Mouse (Mus musculus) lung, embryonic 14.5 days (tissue): ENCODE measurements around the gene Gabrb3. TPM values are rescaled to one million over a fixed set of nuclear protein-coding genes. Genes with fewer than 3 reads are reported as not detected.
A peak's percentile ranks its signal among the peaks of the same experiment; 100 is the strongest.
"Not testable (repeated sequence)": the region's sequence is repeated elsewhere in the genome, so short reads cannot be mapped to it uniquely, and the experiment has no call there.

Source experiments
- ATAC-seq: fragments of 200-750 bp; cut with Nextera tagmentation; 2 replicates; pipeline ENCODE4 v1.8.0; 2017; ENCODE audit warnings: mild to moderate bottlenecking, moderate TSS enrichment, moderate library complexity; ENCODE audit not compliant: insufficient read depth
- DNase-seq: peaks from one replicate; pipeline ENCODE4 v3.0.0-alpha.2; 2015
- H3K27ac ChIP-seq: fragments of 300-500 bp; sonication (generic); 2 replicates; pipeline ENCODE4 v1.5.1; 2014; ENCODE audit warnings: low read depth, mild to moderate bottlenecking, moderate library complexity
- H3K27me3 ChIP-seq: fragments of 300-500 bp; sonication (generic); 2 replicates; pipeline ENCODE4 v1.6.1; 2014; ENCODE audit warnings: low read length, control low read depth; ENCODE audit not compliant: insufficient read depth
- H3K36me3 ChIP-seq: fragments of 300-500 bp; sonication (generic); 2 replicates; pipeline ENCODE4 v1.6.1; 2014; ENCODE audit warnings: control low read depth; ENCODE audit not compliant: insufficient read depth
- H3K4me1 ChIP-seq: fragments of 300-500 bp; sonication (generic); 2 replicates; pipeline ENCODE4 v1.6.1; 2014; ENCODE audit warnings: antibody characterized with exemption, control low read depth; ENCODE audit not compliant: insufficient read depth
- H3K4me2 ChIP-seq: fragments of 300-500 bp; sonication (generic); 2 replicates; pipeline ENCODE4 v1.6.1; 2014; ENCODE audit warnings: mild to moderate bottlenecking
- H3K4me3 ChIP-seq: fragments of 300-500 bp; sonication (generic); 2 replicates; pipeline ENCODE4 v1.5.1; 2014; ENCODE audit warnings: low read depth, low read length
- H3K9ac ChIP-seq: fragments of 300-500 bp; sonication (generic); 2 replicates; pipeline ENCODE4 v1.6.1; 2014
- H3K9me3 ChIP-seq: fragments of 300-500 bp; sonication (generic); 2 replicates; pipeline ENCODE4 v1.6.1; 2016; ENCODE audit warnings: low read depth, low read length, control low read depth
- CTCF ChIP-seq: IDR thresholded peaks from 2 replicates; pipeline ENCODE4 v1.5.1; 2016; ENCODE audit warnings: antibody characterized with exemption, low read depth
- WGBS: fragments of 180-500 bp; shearing (Covaris S2); extraction: QIAGEN DNeasy Blood & Tissue Kit; methylation state at CpG from one replicate; pipeline ENCODE4 v1.1.7; 2014; 5-methylcytosine and 5-hydroxymethylcytosine counted together
- microRNA-seq: library from miRNA; unstranded; fragments of <30 nt; microRNA quantifications from one replicate; pipeline ENCODE4, GENCODE M21; 2016; ENCODE audit warnings: borderline number of aligned reads
- polyA plus RNA-seq: library from polyadenylated mRNA; unstranded; fragments of >200 nt; fragmentation: Nextera tagmentation; extraction: Ambion mirVana; gene quantifications from 2 replicates; pipeline ENCODE4 v1.2.1, GENCODE M21; 2014

Gene Gabrb3
- polyA plus RNA-seq, 1 experiment from 2014 or later, result 0.53 TPM

DNA sequence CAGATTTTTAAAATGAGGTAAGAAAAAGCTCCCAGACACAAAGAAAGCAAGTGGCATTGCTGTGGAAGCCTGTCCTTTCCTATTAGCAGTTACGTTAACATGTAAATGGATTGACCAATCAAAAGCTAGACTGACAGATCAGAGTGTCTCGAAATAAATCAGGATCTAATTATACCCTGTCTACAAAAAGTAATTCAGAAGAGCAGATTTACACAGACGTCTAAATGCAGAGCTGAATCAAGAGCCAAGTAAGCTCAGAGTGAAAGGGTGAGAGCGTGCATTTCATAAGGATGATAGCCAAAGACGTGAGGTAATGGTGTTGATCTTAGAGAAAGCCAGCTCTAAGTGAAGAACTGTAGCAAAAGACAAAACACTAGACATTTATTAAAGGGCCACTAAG, 359.3 kb downstream of the Gabrb3 start:
- H3K9ac ChIP-seq, result no peak overlapping the region
- DNase-seq (no peak), ATAC-seq (no peak)
- WGBS, result 60% methylated on average over 5 of the region's 5 CpGs
- H3K36me3 ChIP-seq, result no peaks in the 10 kb centered on the region
- no peak overlapping the region for H3K27ac ChIP-seq
- TF ChIP-seq CTCF, result no peak
- no peaks in the 10 kb centered on the region for H3K27me3 ChIP-seq
- no peak overlapping the region for H3K4me2 ChIP-seq
- H3K4me3 ChIP-seq, result no peak overlapping the region
- H3K9me3 ChIP-seq, result no peaks in the 10 kb centered on the region
- H3K4me1 ChIP-seq, result no peaks in the 10 kb centered on the region

DNA sequence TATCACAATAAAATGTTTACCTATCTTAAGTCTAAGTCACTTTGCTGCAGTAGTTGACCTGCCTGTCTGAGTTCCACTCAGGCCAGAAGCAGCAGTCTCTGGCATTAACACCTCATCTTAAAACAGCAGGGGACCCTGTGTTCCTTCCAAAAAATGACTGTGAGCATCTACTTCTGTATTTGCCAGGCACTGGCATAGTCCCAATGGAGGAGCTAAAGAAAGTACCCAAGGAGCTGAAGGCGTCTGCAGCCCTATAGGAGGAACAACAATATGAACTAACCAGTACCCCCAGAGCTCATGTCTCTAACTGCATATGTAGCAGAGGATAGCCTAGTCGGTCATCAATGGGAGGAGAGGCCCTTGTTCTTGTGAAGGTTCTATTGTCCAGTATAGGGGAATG, 366.6 kb downstream of the Gabrb3 start:
- not testable (repeated sequence) for H3K27ac ChIP-seq, H3K27me3 ChIP-seq, H3K4me2 ChIP-seq, H3K36me3 ChIP-seq, H3K9ac ChIP-seq, H3K9me3 ChIP-seq, DNase-seq, H3K4me3 ChIP-seq, H3K4me1 ChIP-seq, ATAC-seq
- 66% methylated on average over 2 of the region's 2 CpGs for WGBS

DNA sequence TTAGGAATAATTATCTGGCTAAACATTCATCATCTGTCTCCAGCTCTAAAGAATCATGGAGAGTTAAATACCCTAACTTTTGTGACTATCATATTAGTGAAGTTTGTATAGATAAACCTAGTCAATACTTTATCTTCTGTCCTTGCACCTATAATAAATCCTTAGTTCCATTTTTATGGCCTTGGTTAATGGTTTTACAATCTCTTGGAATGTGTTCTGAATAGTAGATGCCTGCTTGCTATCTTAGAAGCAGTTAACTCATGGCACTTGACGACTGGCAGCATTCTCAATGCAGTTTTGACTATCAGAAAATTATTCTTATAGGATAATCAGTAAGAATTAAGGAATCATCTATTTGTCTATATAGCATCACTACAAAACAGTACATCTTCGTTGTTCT, 368.0 kb downstream of the Gabrb3 start:
- 50% methylated on average over 2 of the region's 2 CpGs for WGBS
- Histone ChIP-seq H3K36me3 (no peaks in the 10 kb centered on the region), H3K4me1 (no peaks in the 10 kb centered on the region), H3K9ac (no peak overlapping the region), H3K4me2 (no peak overlapping the region), H3K27me3 (no peaks in the 10 kb centered on the region), H3K9me3 (no peaks in the 10 kb centered on the region), H3K4me3 (no peak overlapping the region), H3K27ac (no peak overlapping the region)
- no peak for DNase-seq
- ATAC-seq, result no peak
- no peak for TF ChIP-seq CTCF

DNA sequence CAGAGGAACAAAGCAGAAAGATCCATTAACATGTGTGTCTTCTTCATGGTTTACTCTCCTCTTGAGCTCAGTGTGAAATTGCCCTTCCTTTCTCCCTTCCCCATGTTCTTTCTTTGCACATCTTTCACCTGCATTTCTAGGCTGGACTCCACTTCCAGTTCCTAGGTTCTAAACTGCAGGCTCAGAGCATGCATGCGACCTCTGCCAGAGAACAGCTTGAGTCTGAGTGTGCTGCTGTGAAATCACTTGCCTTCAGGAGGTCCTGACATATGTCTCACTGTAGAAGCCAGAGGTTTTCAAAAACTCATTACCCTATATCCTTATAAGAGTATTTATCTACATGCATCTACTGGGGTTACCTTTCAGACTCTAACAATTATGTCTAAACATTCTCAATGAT, 383.8 kb downstream of the Gabrb3 start:
- Histone ChIP-seq H3K27me3 (no peaks in the 10 kb centered on the region), H3K9me3 (no peaks in the 10 kb centered on the region), H3K4me3 (no peak overlapping the region), H3K27ac (no peak overlapping the region), H3K36me3 (no peaks in the 10 kb centered on the region), H3K4me2 (no peak overlapping the region), H3K4me1 (no peaks in the 10 kb centered on the region), H3K9ac (no peak overlapping the region)
- ATAC-seq (no peak), DNase-seq (no peak)
- WGBS, result 75% methylated on average over 1 of the region's 1 CpGs
- TF ChIP-seq CTCF, result no peak

DNA sequence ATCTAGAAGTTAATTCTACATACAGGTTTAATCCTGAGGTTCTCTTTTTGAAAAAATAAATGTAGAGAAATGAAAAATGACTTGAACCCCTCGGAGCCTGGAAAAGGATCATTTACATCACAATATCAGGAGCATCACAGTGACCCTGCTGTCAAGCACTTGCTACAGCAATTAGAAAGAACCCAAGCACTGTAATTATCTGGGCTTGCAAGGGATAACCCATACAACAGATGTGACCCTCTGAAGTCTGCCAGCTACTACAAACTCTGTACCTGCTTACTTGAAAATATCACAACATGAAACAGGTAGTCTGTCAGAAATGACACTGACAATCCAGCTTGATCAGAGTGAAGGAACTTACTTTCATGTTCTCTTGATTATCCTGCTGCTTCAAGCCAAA, 394.2 kb downstream of the Gabrb3 start:
- no peak for DNase-seq
- no peak overlapping the region for H3K4me3 ChIP-seq
- H3K4me2 ChIP-seq, result no peak overlapping the region
- no peaks in the 10 kb centered on the region for H3K36me3 ChIP-seq
- H3K27me3 ChIP-seq, result no peaks in the 10 kb centered on the region
- H3K27ac ChIP-seq, result no peak overlapping the region
- H3K4me1 ChIP-seq, result no peaks in the 10 kb centered on the region
- 62% methylated on average over 1 of the region's 1 CpGs for whole genome bisulfite sequencing
- no peak overlapping the region for H3K9ac ChIP-seq
- TF ChIP-seq CTCF, result no peak
- ATAC-seq, result no peak
- no peaks in the 10 kb centered on the region for H3K9me3 ChIP-seq

DNA sequence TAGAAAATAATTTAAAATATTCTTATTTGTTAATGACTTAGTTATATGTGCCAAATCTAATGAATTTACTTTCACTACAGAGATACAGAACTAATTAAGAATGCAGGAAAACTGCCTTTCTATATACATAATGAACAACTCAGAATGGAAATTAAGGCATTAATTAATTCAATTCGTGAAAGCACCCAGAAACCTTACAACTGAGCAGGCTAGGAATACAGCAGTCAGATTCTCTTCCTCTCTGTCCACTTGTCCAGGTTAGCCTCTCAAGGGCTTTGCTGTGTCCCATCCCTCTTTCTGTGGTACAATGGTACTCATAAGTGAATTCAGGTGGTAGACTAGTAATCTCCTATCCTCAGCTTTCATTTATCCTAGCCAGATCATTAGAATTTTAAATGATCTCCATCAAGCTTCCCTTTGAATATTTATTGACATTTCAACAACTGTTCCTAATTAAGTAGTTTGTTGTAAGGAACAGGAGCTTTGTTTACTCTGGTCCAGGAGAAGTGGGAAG, 422.9 kb downstream of the Gabrb3 start:
- no peak overlapping the region for H3K27ac ChIP-seq
- TF ChIP-seq CTCF, result no peak
- no peaks in the 10 kb centered on the region for H3K9me3 ChIP-seq
- H3K4me3 ChIP-seq, result no peak overlapping the region
- H3K36me3 ChIP-seq, result no peaks in the 10 kb centered on the region
- no peaks in the 10 kb centered on the region for H3K27me3 ChIP-seq
- 59% methylated on average over 1 of the region's 1 CpGs for WGBS
- ATAC-seq (no peak), DNase-seq (no peak)
- no peaks in the 10 kb centered on the region for H3K4me1 ChIP-seq
- H3K9ac ChIP-seq, result no peak overlapping the region
- no peak overlapping the region for H3K4me2 ChIP-seq

DNA sequence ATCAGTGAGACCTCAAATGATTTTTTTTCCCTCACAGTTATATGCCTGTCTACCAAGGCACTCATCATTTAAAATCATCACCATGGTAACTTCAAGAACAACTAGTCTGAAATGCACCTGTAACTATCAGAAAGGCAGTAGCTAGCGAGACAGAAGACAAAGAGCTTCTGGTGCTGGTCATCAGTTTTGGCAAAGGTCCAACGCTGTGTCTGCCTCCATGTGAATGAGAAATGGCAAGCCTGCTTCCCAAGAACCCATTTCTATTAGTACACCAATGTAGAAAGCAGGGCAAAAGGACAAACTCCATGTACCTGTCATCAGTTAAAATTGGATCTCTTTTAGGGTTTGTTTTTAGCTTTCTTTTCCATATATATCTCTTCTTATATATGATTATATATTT, 448.5 kb downstream of the Gabrb3 start:
- H3K4me1 ChIP-seq, result no peaks in the 10 kb centered on the region
- no peaks in the 10 kb centered on the region for H3K27me3 ChIP-seq
- WGBS, result 59% methylated on average over 2 of the region's 2 CpGs
- no peaks in the 10 kb centered on the region for H3K9me3 ChIP-seq
- no peak for TF ChIP-seq CTCF
- H3K27ac ChIP-seq, result no peak overlapping the region
- H3K4me2 ChIP-seq, result no peak overlapping the region
- no peak overlapping the region for H3K4me3 ChIP-seq
- H3K9ac ChIP-seq, result no peak overlapping the region
- ATAC-seq (no peak), DNase-seq (peak; percentile 1)
- H3K36me3 ChIP-seq, result no peaks in the 10 kb centered on the region

Small RNAs within 50 kb of the gene (microRNA-seq; reads per million reads assigned to microRNA genes)
- not detected for gene Mir6389

Other genes with a start within 250 kb of the Gabrb3 start
- 0.25 and 0.38 TPM in 2 replicates for gene Gabrg3, start 32.5 kb upstream of the Gabrb3 start, polyA plus RNA-seq
- 0.07 TPM in 1 of 2 replicates, not detected in the other for gene Gabra5, start 90.4 kb downstream of the Gabrb3 start, polyA plus RNA-seq